Mouse (Mus musculus) lung, adult 18-20 months (tissue): ENCODE results near the gene Herc4.

Experiments used
- DNase-seq, 2 experiments: peaks; one replicate each; pipeline ENCODE4 v3.0.0; 2022; ENCODE audit warnings: mixed read lengths in 2 of 2

Gene Herc4

DNA sequence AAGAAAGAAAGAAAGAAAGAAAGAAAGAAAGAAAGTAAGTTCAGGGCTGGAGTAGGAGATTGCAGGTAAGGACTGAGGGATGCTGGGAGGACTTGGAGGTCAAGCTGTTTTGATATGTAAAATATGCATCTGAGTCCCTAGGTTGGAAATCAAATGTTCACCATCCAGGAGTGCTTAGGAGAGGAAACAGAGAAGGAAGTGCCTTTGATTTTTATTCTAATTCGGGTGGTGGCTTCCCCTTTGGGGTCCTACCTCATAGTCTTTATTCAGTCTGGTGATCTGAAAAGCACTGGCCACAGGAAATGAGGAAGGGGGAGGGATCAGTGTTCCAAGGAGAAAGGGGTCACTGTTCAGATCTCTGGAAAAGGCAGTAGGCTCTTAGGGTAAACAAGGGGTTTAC, 116.9 kb downstream of the Herc4 start:
- DNase-seq: no peak

- DNase-seq: no peak
Measured at GRCm38 (mm10) chr10:63365918-63366455, 122.4 kb downstream of the Herc4 start.

DNA sequence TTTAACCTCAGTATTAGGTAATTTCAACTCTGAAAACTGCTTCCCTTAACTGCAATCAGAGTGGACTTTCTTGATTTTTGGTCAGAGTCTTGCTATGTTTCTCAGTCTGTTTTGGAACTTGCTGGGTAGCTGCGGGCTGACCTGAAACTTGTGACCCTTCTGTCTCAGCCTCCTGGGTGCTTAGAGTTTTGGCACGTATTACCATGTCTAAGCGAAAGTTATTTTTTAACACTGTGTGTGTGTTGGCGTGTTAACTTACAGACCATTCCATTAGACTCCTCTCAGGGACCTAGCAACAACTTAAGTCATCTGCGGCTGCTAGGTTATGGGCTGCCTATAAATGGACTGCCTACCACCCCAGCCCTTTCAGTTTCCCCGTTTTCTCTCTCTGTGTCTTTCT, 123.8 kb downstream of the Herc4 start:
- DNase-seq: no peak
